Mouse (Mus musculus) cortical plate, adult 2 months (tissue): ENCODE measurements around the gene Sh2b2.

Experiments used
- CTCF ChIP-seq: fragments of 200-500 bp; IDR thresholded peaks from 2 replicates; pipeline ENCODE4 v1.5.1; 2011; ENCODE audit warnings: mild to moderate bottlenecking, control low read depth, low read length; ENCODE audit not compliant: insufficient read depth; ENCODE audit errors: extremely low read depth
- POLR2A ChIP-seq: fragments of 200-500 bp; IDR thresholded peaks from 2 replicates; pipeline ENCODE4 v1.6.1; 2011; ENCODE audit warnings: mild to moderate bottlenecking, low read length, control low read depth; ENCODE audit not compliant: insufficient read depth; ENCODE audit errors: extremely low read depth

DNA sequence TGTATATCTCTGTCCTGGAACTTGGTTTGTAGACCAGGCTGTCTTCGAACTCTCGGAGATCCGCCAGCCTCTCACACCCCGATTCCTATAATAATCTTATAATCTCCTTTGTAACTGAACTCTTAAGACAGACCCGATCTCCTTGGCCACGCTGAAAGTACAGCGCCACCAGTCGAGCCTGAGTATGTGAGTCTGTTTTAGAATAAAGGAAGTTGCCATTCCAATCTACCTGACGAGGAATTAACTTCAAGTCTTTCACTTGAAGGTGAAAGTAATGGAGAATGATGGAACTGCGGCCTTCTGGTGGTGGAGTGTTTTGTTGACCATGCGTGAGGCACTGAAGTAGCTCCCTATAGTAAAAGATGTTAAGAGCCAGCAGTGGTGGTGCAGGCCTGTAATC lies 46.8 kb downstream of the Sh2b2 start:
- no peak for TF ChIP-seq CTCF
- no peak for TF ChIP-seq POLR2A
